Mouse (Mus musculus): Measurements from ENCODE around the gene Cacul1. TPM values are rescaled to one million over a fixed set of nuclear protein-coding genes. Genes with fewer than 3 reads are reported as not detected.

Cacul1 gene
- polyA plus RNA-seq, 1 experiment from 2014 or later, result 22.5 TPM

- no peak overlapping the region for H3K4me2 ChIP-seq (ENCODE audit: low read length)
- no peak overlapping the region for H3K27ac ChIP-seq (replicated peaks in 1 of 2; ENCODE audit: control insufficient read depth in 1 of 2, insufficient read depth in 1 of 2, low read depth in 2 of 2, low read length in 2 of 2)
- 87% methylated on average over 1 of the region's 1 CpGs for WGBS
- H3K9me3 ChIP-seq (ENCODE audit: control insufficient read depth, low read length), result no peaks in the 10 kb centered on the region
- ATAC-seq (ENCODE audit: insufficient number of reproducible peaks, insufficient read depth, low FRiP score, low read depth), result no peak
- H3K4me1 ChIP-seq (ENCODE audit: control insufficient read depth in 2 of 2, insufficient read depth in 2 of 2, low read length in 2 of 2), result peaks cover 2 to 14% of the 10 kb centered on the region in 2 experiments
- H3K27me3 ChIP-seq (ENCODE audit: control insufficient read depth, insufficient read depth, low read length), result no peaks in the 10 kb centered on the region
- peaks cover 8% of the 10 kb centered on the region; the same call in 1 of the 2 replicates for H3K36me3 ChIP-seq (ENCODE audit: control insufficient read depth, insufficient read depth, low read length)
- H3K9ac ChIP-seq (ENCODE audit: low read length), result no peak overlapping the region
- no peak overlapping the region for H3K4me3 ChIP-seq (ENCODE audit: control insufficient read depth in 1 of 2, insufficient read depth in 1 of 2, low read depth in 1 of 2, low read length in 2 of 2)
These were observed 4.1 kb downstream of the Cacul1 start for GRCm38 (mm10) chr19:60576741-60577140.

DNA sequence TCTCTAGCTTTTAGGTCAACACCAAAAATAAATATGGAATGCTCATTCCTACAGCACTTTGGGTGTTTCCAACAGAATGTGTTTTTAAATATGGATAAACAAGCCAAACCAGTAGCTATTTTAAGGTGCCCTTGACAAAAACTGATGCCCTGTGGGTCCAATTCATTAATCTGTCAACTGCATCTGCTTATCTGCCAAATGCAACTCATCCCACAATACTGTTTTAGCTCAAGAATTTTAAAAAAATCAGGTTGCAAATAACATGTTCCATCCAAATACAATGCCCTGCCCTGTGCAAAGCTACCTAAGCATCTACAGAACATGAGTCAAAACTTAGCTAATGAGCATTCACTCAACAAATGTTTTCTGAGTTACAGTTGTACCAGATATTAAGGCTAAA, 20.3 kb downstream of the Cacul1 start:
- no peak overlapping the region for H3K27ac ChIP-seq (replicated peaks in 1 of 2; ENCODE audit: control insufficient read depth in 1 of 2, insufficient read depth in 1 of 2, low read depth in 2 of 2, low read length in 2 of 2)
- H3K4me3 ChIP-seq (ENCODE audit: control insufficient read depth in 1 of 2, insufficient read depth in 1 of 2, low read depth in 1 of 2, low read length in 2 of 2), result no peak overlapping the region
- H3K4me1 ChIP-seq (ENCODE audit: control insufficient read depth in 2 of 2, insufficient read depth in 2 of 2, low read length in 2 of 2), result no peaks in the 10 kb centered on the region
- no peaks in the 10 kb centered on the region for H3K27me3 ChIP-seq (ENCODE audit: control insufficient read depth, insufficient read depth, low read length)
- peaks cover 24% of the 10 kb centered on the region for H3K36me3 ChIP-seq (ENCODE audit: control insufficient read depth, insufficient read depth, low read length)
- H3K9me3 ChIP-seq (ENCODE audit: control insufficient read depth, low read length), result no peaks in the 10 kb centered on the region
- no peak overlapping the region for H3K4me2 ChIP-seq (ENCODE audit: low read length)
- H3K9ac ChIP-seq (ENCODE audit: low read length), result no peak overlapping the region
- no peak for ATAC-seq (ENCODE audit: insufficient number of reproducible peaks, insufficient read depth, low FRiP score, low read depth)

- Histone ChIP-seq H3K9me3 (ENCODE audit: control insufficient read depth, low read length) (no peaks in the 10 kb centered on the region), H3K4me2 (ENCODE audit: low read length) (no peak overlapping the region), H3K27ac (replicated peaks in 1 of 2; ENCODE audit: control insufficient read depth in 1 of 2, insufficient read depth in 1 of 2, low read depth in 2 of 2, low read length in 2 of 2) (no peak overlapping the region), H3K36me3 (ENCODE audit: control insufficient read depth, insufficient read depth, low read length) (peaks cover 26% of the 10 kb centered on the region), H3K4me1 (ENCODE audit: control insufficient read depth in 2 of 2, insufficient read depth in 2 of 2, low read length in 2 of 2) (no peaks in the 10 kb centered on the region), H3K4me3 (ENCODE audit: control insufficient read depth in 1 of 2, insufficient read depth in 1 of 2, low read depth in 1 of 2, low read length in 2 of 2) (no peak overlapping the region), H3K9ac (ENCODE audit: low read length) (no peak overlapping the region), H3K27me3 (ENCODE audit: control insufficient read depth, insufficient read depth, low read length) (no peaks in the 10 kb centered on the region)
- 77% methylated on average over 4 of the region's 4 CpGs for WGBS
- ATAC-seq (ENCODE audit: insufficient number of reproducible peaks, insufficient read depth, low FRiP score, low read depth), result no peak
These were observed 25.9 kb downstream of the Cacul1 start for GRCm38 (mm10) chr19:60554866-60555438.

- no peak for ATAC-seq (ENCODE audit: insufficient number of reproducible peaks, insufficient read depth, low FRiP score, low read depth)
- no peak overlapping the region for H3K27ac ChIP-seq (replicated peaks in 1 of 2; ENCODE audit: control insufficient read depth in 1 of 2, insufficient read depth in 1 of 2, low read depth in 2 of 2, low read length in 2 of 2)
- peaks cover 30% of the 10 kb centered on the region for H3K36me3 ChIP-seq (ENCODE audit: control insufficient read depth, insufficient read depth, low read length)
- no peaks in the 10 kb centered on the region for H3K9me3 ChIP-seq (ENCODE audit: control insufficient read depth, low read length)
- no peak overlapping the region for H3K4me2 ChIP-seq (ENCODE audit: low read length)
- H3K27me3 ChIP-seq (ENCODE audit: control insufficient read depth, insufficient read depth, low read length), result no peaks in the 10 kb centered on the region
- H3K9ac ChIP-seq (ENCODE audit: low read length), result no peak overlapping the region
- no peaks in the 10 kb centered on the region for H3K4me1 ChIP-seq (ENCODE audit: control insufficient read depth in 2 of 2, insufficient read depth in 2 of 2, low read length in 2 of 2)
- no peak overlapping the region for H3K4me3 ChIP-seq (ENCODE audit: control insufficient read depth in 1 of 2, insufficient read depth in 1 of 2, low read depth in 1 of 2, low read length in 2 of 2)
These were observed 27.3 kb downstream of the Cacul1 start for GRCm38 (mm10) chr19:60553501-60553900.

DNA sequence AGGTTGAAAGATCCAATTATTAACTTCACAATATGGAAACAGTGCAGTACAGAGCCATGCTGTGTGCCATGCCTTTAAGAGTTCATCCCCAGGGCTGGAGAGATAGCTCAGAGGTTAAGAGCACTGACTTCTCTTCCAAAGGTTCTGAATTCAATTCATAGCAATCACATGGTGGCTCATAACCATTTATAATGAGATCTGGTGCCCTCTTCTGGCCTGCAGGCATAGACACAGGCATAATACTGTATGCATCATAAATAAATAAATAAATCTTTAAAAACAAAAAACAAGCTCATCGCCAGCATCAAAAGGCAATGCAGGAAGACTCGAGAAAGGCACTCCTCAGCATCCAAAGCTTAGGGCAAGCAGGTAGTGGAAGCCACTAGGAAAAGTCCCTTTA, 37.5 kb downstream of the Cacul1 start:
- Histone ChIP-seq H3K36me3 (ENCODE audit: control insufficient read depth, insufficient read depth, low read length) (peaks cover 43% of the 10 kb centered on the region), H3K4me2 (ENCODE audit: low read length) (no peak overlapping the region), H3K4me3 (ENCODE audit: control insufficient read depth in 1 of 2, insufficient read depth in 1 of 2, low read depth in 1 of 2, low read length in 2 of 2) (no peak overlapping the region), H3K27ac (replicated peaks in 1 of 2; ENCODE audit: control insufficient read depth in 1 of 2, insufficient read depth in 1 of 2, low read depth in 2 of 2, low read length in 2 of 2) (no peak overlapping the region), H3K4me1 (ENCODE audit: control insufficient read depth in 2 of 2, insufficient read depth in 2 of 2, low read length in 2 of 2) (no peaks in the 10 kb centered on the region), H3K9ac (ENCODE audit: low read length) (no peak overlapping the region), H3K27me3 (ENCODE audit: control insufficient read depth, insufficient read depth, low read length) (no peaks in the 10 kb centered on the region), H3K9me3 (ENCODE audit: control insufficient read depth, low read length) (no peaks in the 10 kb centered on the region)
- WGBS, result 95% methylated on average over 2 of the region's 2 CpGs
- no peak for ATAC-seq (ENCODE audit: insufficient number of reproducible peaks, insufficient read depth, low FRiP score, low read depth)

GRCm38 (mm10) chr19:60531897-60532296, 48.9 kb downstream of the Cacul1 start:
- Histone ChIP-seq H3K4me1 (ENCODE audit: control insufficient read depth in 2 of 2, insufficient read depth in 2 of 2, low read length in 2 of 2) (no peaks in the 10 kb centered on the region), H3K36me3 (ENCODE audit: control insufficient read depth, insufficient read depth, low read length) (peaks cover 62% of the 10 kb centered on the region), H3K4me2 (ENCODE audit: low read length) (no peak overlapping the region), H3K9me3 (ENCODE audit: control insufficient read depth, low read length) (no peaks in the 10 kb centered on the region), H3K27me3 (ENCODE audit: control insufficient read depth, insufficient read depth, low read length) (no peaks in the 10 kb centered on the region), H3K4me3 (ENCODE audit: control insufficient read depth in 1 of 2, insufficient read depth in 1 of 2, low read depth in 1 of 2, low read length in 2 of 2) (no peak overlapping the region), H3K27ac (replicated peaks in 1 of 2; ENCODE audit: control insufficient read depth in 1 of 2, insufficient read depth in 1 of 2, low read depth in 2 of 2, low read length in 2 of 2) (no peak overlapping the region), H3K9ac (ENCODE audit: low read length) (no peak overlapping the region)
- ATAC-seq (ENCODE audit: insufficient number of reproducible peaks, insufficient read depth, low FRiP score, low read depth), result no peak
- WGBS, result 94% methylated on average over 2 of the region's 2 CpGs

DNA sequence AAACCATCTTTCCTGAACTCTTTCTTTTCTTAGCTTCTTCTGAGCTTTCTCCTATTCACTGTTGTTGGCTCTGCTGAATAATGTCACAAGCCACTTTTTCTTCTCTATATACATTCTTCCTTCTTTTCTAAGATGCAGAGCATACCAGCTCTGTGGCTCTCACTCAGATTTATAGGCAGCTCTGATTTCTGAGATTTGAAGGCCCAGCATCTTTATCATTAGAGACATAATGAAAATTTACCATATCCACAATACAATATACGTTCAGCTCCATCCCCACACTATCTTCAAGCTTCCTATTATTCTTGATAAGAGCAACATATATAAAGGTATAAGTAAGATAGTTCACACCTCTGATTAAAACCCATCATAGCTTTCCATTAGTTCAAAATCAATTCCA, 50.7 kb downstream of the Cacul1 start:
- H3K27me3 ChIP-seq (ENCODE audit: control insufficient read depth, insufficient read depth, low read length), result no peaks in the 10 kb centered on the region
- H3K9me3 ChIP-seq (ENCODE audit: control insufficient read depth, low read length), result no peaks in the 10 kb centered on the region
- no peak overlapping the region for H3K27ac ChIP-seq (replicated peaks in 1 of 2; ENCODE audit: control insufficient read depth in 1 of 2, insufficient read depth in 1 of 2, low read depth in 2 of 2, low read length in 2 of 2)
- H3K4me1 ChIP-seq (ENCODE audit: control insufficient read depth in 2 of 2, insufficient read depth in 2 of 2, low read length in 2 of 2), result no peaks in the 10 kb centered on the region
- H3K4me2 ChIP-seq (ENCODE audit: low read length), result no peak overlapping the region
- ATAC-seq (ENCODE audit: insufficient number of reproducible peaks, insufficient read depth, low FRiP score, low read depth), result no peak
- H3K9ac ChIP-seq (ENCODE audit: low read length), result no peak overlapping the region
- H3K4me3 ChIP-seq (ENCODE audit: control insufficient read depth in 1 of 2, insufficient read depth in 1 of 2, low read depth in 1 of 2, low read length in 2 of 2), result no peak overlapping the region
- WGBS, result 82% methylated on average over 1 of the region's 1 CpGs
- H3K36me3 ChIP-seq (ENCODE audit: control insufficient read depth, insufficient read depth, low read length), result peaks cover 65% of the 10 kb centered on the region

DNA sequence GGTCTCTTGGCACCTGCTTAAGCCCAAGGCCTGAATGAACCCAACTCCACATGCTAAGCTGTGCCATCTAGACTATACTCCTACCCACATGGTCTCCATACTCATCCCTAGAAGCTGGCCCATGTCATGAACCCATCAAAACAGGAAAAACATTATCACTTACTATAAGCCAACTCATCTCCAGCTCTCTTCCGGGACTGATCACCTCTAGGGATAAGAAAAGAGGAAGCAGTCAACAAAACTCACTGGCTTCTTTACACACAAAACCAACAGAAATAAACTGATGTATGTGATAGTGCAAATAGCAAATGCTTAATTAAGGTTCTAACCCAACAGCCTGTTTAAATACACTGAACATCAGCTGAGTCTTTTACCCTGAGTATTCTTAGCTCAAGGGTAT, 51.5 kb downstream of the Cacul1 start:
- Histone ChIP-seq H3K4me3 (ENCODE audit: control insufficient read depth in 1 of 2, insufficient read depth in 1 of 2, low read depth in 1 of 2, low read length in 2 of 2) (no peak overlapping the region), H3K9ac (ENCODE audit: low read length) (no peak overlapping the region), H3K36me3 (ENCODE audit: control insufficient read depth, insufficient read depth, low read length) (peaks cover 64% of the 10 kb centered on the region), H3K4me1 (ENCODE audit: control insufficient read depth in 2 of 2, insufficient read depth in 2 of 2, low read length in 2 of 2) (no peaks in the 10 kb centered on the region), H3K27ac (replicated peaks in 1 of 2; ENCODE audit: control insufficient read depth in 1 of 2, insufficient read depth in 1 of 2, low read depth in 2 of 2, low read length in 2 of 2) (no peak overlapping the region), H3K4me2 (ENCODE audit: low read length) (no peak overlapping the region), H3K9me3 (ENCODE audit: control insufficient read depth, low read length) (no peaks in the 10 kb centered on the region), H3K27me3 (ENCODE audit: control insufficient read depth, insufficient read depth, low read length) (no peaks in the 10 kb centered on the region)
- WGBS, result 89% methylated on average over 1 of the region's 1 CpGs
- no peak for ATAC-seq (ENCODE audit: insufficient number of reproducible peaks, insufficient read depth, low FRiP score, low read depth)

Measured in heart, embryonic 14.5 days (tissue).